Mouse (Mus musculus) right cerebral cortex, adult 18-20 months (tissue): ENCODE measurements around the gene Eif2s1.
A peak's percentile ranks its signal among the peaks of the same experiment; 100 is the strongest.

Source experiments
- DNase-seq: peaks from one replicate; pipeline ENCODE4 v3.0.0; 2022; ENCODE audit warnings: mixed read lengths

Eif2s1 gene

GRCm38 (mm10) chr12:78861496-78862253 lies at the start of gene Eif2s1, which contains the start of gene Atp6v1d:
Gene Eif2s1 (plus strand): TSS chr12:78861819.
Gene Atp6v1d (minus strand): TSS chr12:78861638.
- DNase-seq, result peak; percentile 100

- DNase-seq, result no peak
Measured at GRCm38 (mm10) chr12:78814437-78814836, 47.2 kb upstream of the Eif2s1 start.

- no peak for DNase-seq
Measured at GRCm38 (mm10) chr12:78834496-78834895, 27.1 kb upstream of the Eif2s1 start.

GRCm38 (mm10) chr12:78839906-78840305 lies 21.7 kb upstream of the Eif2s1 start:
- DNase-seq, result no peak

- DNase-seq, result no peak
Measured at GRCm38 (mm10) chr12:78842429-78842828, 19.2 kb upstream of the Eif2s1 start.

GRCm38 (mm10) chr12:78848246-78848645 lies 13.4 kb upstream of the Eif2s1 start:
- no peak for DNase-seq

GRCm38 (mm10) chr12:78860921-78861495 lies 611 bp upstream of the Eif2s1 start:
- DNase-seq, result peak; percentile 19

DNA sequence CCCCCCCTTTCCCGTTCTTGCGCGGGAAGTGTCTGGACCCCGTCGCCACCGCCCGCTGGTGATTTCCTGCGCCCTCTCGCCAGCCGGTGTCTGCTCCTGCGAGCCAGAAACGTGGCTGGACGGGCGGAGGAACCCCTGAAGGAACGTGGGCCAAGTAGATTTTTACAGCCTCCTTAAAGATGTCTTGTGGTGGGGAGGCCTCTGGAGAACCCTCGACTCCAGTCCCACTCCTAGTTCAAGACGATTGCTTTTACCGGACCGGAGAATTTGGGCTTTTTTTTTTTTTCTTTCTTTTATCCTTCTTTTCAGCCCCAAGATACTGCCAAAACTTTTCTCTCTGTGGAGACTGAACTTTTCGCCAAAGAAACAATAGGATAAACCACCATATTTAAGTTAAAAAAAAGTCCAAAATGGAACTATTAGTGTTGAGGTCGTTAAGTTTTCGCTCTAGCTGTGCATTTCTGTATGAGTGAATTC lies 673 bp downstream of the Eif2s1 start:
- no peak for DNase-seq

- no peak for DNase-seq
Measured at GRCm38 (mm10) chr12:78865434-78865833, 3.8 kb downstream of the Eif2s1 start.

DNA sequence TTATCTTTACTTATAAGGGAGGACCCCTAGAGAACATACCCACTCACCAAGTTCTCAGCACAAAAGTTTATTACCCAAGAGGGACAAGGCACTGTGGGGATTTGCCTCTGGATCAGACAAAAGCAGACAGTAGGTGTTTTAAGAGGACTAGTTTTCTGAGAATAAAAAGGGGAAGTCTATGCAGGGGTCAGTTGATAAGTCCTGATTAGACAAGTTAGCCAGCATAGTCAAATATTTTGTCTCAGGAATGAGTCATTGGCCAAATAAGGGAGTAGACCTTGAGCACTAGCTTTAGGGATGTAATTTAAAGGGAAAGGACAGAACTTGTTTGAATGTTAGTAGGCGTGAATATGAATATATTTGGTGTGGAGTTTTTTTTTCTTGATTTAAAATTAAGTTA lies 6.5 kb downstream of the Eif2s1 start:
- no peak for DNase-seq

DNA sequence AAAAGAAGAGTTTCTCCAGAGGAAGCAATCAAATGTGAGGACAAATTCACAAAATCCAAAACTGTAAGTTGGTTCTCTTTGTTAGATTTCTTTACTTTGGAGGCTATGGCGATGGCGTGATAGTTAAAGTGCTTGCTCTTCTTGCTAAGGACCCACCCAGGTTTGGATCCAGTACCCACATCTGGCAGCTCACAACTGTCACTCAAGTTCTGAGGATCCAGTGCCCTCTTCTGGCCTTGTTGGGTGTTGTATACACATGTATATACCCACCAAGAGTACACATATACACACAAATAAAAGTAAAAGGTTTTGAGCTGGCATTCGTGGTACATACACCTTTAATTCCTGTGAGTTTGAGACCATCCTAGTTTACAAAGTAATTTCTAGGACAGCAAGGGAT lies 13.0 kb downstream of the Eif2s1 start:
- no peak for DNase-seq

DNA sequence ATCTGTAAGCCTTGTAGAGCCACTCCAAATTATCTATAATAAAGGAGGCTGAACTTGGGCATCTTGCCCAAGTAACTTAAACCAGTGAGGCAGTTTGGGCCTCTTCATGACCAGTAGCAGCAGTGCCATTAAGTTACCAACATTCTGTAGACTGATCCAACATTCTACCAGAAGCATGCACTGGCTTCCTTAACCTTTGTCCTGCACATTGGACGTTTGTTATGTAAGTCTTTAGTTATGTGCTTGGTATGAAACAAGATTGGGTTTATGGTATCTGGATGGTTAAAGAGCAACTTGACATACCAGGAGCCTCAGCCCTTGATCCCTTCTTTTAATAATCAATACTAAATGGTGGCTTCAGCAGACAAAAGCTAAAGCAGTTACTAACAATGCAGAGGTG lies 28.4 kb downstream of the Eif2s1 start:
- DNase-seq, result no peak

DNA sequence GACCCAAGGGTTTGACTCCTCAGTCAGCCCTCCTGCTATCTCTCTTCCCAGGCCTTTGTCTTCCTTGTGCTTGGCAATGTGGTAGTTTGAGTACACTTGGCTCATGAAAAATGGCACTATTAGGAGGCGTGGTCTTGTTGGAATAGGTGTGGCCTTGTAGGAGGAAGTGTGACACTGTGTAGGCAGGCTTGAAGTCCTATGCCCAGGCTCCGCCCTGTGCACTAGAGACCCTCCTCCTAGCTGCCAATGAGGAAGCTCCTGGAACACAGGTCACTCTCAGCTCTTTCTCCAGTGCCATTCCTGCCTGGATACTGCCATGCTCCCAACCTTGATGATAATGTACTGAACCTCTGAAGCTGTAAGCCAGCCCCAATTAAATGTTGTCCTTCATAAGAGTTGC lies 29.5 kb downstream of the Eif2s1 start:
- DNase-seq, result no peak

DNA sequence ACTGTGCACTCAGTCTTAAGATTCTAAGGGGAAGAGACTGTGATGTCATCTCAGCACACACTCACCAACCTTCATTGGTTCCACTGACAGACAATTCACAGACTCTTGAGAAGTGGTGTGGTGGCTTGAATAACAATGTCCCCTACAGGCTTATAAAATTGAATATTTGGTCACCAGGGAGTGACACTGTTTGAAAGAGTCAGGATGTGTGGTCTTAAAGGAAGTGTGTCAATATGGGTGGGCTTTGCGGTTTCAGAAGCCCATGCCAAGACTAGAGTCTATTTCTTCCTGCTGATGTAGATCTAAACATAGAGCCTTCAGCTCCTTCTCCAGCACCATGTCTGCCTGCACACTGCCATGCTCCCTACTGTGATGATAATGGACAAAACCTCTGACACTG lies 36.2 kb downstream of the Eif2s1 start:
- DNase-seq, result no peak

GRCm38 (mm10) chr12:78901467-78901866 lies 39.8 kb downstream of the Eif2s1 start:
- no peak for DNase-seq

DNA sequence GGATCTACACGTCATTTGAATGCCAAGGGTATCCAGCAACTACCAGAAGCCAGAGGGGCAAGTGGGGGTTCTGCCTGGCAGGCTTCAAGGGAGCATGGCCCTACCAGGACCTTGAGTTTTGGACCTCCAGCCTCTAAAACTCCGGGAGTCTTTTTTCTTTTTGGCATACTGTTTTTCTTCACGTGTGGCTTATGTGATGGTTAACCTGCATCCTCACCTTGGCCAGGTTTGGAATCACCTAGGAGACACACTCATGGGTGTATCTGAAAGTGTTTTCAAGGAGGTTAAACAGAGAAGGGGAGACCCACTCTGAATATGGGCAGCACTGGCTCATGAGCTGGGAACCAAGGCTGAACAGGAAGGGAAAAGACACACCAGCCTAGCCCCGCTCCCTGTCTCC lies 41.7 kb downstream of the Eif2s1 start:
- no peak for DNase-seq

GRCm38 (mm10) chr12:78904499-78904898 lies 42.9 kb downstream of the Eif2s1 start:
- no peak for DNase-seq

DNA sequence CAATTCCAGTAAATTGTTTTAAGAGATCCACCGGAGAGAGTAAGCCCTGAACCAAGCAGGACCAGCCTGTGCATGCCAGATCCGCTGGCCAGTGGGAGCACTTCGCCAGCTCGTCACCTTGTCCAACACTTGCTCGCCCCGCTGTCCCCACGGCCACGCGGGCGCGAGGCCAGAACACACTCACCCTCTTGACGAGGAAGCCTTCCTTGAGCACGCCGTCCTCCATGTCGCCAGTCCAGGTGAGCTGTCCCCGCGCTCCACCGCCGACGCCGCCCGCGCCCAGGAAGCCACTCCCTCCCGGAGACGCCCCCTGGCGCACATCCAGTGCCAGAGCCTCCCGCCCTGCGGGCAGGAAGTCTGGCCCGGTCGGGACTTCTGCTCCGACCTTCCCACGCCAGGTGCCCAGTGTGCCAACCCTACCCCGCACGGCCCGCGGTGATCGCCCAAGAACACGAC lies 45.1 kb downstream of the Eif2s1 start, which contains the start of gene Plek2:
TSS of gene Plek2 (minus strand) at position 258 of the 456 bp plus-strand sequence.
- no peak for DNase-seq

GRCm38 (mm10) chr12:78908081-78908605 lies 46.5 kb downstream of the Eif2s1 start:
- DNase-seq, result no peak

- DNase-seq, result no peak
Measured at GRCm38 (mm10) chr12:78910684-78911461, 49.3 kb downstream of the Eif2s1 start.

DNA sequence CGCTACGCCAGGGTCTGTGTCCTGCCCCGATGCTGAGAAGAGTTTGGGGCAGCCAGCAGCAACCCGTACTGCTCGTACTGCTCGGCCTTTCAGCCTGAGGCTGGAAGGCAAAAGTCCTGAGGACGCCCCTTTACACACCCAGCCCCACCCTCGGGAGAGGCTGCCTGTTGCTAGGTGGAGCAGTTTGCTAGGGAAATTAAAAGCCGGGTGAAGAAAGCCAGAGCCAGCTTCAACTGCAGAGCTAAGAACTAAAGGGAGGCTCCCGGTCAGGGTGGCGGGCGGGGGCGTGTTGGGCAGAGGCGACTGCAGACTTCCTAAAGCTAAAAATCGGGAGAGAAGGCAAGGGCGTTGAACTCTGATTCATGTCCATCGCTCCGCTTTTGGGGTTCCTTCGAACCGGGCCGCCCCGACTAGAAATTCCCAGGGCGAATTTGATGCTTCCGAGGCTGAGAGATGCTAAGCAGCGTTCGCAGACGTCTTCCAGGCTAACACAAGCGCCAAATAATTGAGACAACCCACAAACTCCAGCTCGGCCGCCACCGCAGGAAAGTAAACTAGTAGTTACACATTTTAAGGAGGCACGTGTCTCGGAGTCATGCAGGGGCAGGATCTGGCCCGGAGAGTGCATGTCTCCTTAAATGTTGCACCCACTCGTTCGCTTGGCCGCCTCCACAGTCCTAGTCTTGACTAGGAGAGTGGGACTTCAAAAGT lies 50.2 kb downstream of the Eif2s1 start:
- DNase-seq, result peak; percentile 63

- no peak for DNase-seq
Measured at GRCm38 (mm10) chr12:78914458-78914857, 52.8 kb downstream of the Eif2s1 start.
